Mouse (Mus musculus) monocyte, adult 5-6 weeks (primary cell): ENCODE data around the gene Ppt1. TPM values are rescaled to one million over a fixed set of nuclear protein-coding genes. Genes with fewer than 3 reads are reported as not detected.

Source experiments
- ATAC-seq: fragments of 153-309, 156-312 bp; replicated peaks from 2 replicates; pipeline ENCODE4 v1.8.0; 2017; ENCODE audit warnings: mild to moderate bottlenecking; ENCODE audit not compliant: low TSS enrichment, insufficient number of reproducible peaks, severe bottlenecking, poor library complexity, low FRiP score
- total RNA-seq: library from RNA; stranded (forward); fragments of 200-1000, 200-491, 200-594 nt; gene quantifications from 3 replicates; pipeline ENCODE4 v1.2.3, GENCODE M21; 2017

Ppt1 gene
- total RNA-seq, 1 experiment from 2014 or later, result 130 TPM

DNA sequence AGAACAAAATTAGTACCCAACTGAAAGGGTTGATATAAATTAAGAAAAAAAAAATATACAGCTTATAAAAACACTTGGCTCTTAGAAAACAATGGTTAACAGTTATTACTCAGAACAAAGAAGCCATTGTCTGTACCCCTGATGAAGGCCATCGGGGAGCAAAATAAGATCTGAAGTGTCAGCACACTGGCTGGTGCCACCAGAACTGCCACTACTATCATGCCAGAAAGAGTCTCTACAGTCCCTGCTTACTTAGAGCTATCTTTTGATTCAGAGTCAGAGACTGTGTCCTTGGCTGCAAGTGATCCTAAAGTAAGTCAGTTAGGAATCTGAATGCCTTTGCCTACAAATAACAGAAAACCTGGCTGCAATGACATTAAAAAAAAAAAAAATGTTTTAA lies 55.6 kb downstream of the Ppt1 start:
- no peak for ATAC-seq

DNA sequence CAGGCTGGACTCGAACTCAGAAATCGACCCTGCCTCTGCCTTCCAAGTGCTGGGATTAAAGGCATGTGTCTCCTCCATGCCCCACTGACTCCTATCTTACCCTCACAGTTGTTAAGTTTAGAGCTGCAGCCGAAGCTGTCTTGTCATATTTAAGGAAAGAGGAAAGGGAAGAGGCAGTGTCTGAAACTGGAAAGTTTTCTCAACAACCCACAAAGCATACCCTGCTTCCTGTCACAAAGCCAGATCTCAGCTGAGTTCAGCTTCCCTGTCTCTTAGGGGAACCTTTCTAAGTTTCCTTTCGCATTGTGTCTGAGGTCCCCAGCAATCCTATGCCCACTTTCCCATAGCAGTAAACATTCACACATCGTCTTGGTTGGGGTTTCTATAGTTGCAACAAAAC lies 56.1 kb downstream of the Ppt1 start:
- peak; percentile 65 for ATAC-seq

GRCm38 (mm10) chr4:122897750-122898149 lies 61.7 kb downstream of the Ppt1 start:
- ATAC-seq, result no peak

GRCm38 (mm10) chr4:122898313-122898712 lies 62.3 kb downstream of the Ppt1 start:
- ATAC-seq, result peak; percentile 67

GRCm38 (mm10) chr4:122902156-122902555 lies 66.1 kb downstream of the Ppt1 start:
- ATAC-seq, result peak; percentile 47; the same call in 1 of the 2 replicates

GRCm38 (mm10) chr4:122903709-122904108 lies 67.7 kb downstream of the Ppt1 start:
- no peak for ATAC-seq

GRCm38 (mm10) chr4:122905359-122905758 lies 69.3 kb downstream of the Ppt1 start:
- no peak for ATAC-seq

Other genes with a start within 250 kb of the Ppt1 start
- gene 9530002B09Rik, start 147.0 kb upstream of the Ppt1 start, total RNA-seq, result not detected in 3 replicates
- 562 to 797 TPM (median 623 TPM) in 3 replicates for gene Cap1, start 49.8 kb downstream of the Ppt1 start, total RNA-seq
- gene Mfsd2a, start 124.9 kb downstream of the Ppt1 start, total RNA-seq, result not detected in 3 replicates
- gene Mycl, start 159.4 kb downstream of the Ppt1 start, total RNA-seq, result 1.3 TPM in 1 of 3 replicates, not detected in the others
- 14.1 to 23.3 TPM (median 15.6 TPM) in 3 replicates for gene Trit1, start 180.4 kb downstream of the Ppt1 start, total RNA-seq